Mouse (Mus musculus) T-helper 17 cell (primary cell): ENCODE measurements at regions not wholly inside any gene's neighbourhood (a gene's known extent, or its start where the extent isn't known, plus 50 kb on each side); places are given as distances from the start of the nearest gene placed in this dataset.

Source experiments
- in situ Hi-C, 2 experiments: fragments of 300-600 bp; cut with MboI, MseI; formaldehyde crosslinking; loops; 1 replicate in 1 of 2; 2 replicates in 1 of 2; pipeline ENCODE4 v1.15.1; 2025; ENCODE audit warnings: high pct_unique_total_duplicates in 2 of 2

- in situ Hi-C loops: no loop called here
Measured at GRCm38 (mm10) chr10:39221028-39221427, 57.4 kb upstream of the Ccn6 start.

GRCm38 (mm10) chr10:39219366-39219765 is 55.8 kb upstream of the Ccn6 start:
- in situ Hi-C loops: no loop called here

- in situ Hi-C loops: no loop called here
Measured at GRCm38 (mm10) chr10:39218151-39218550, 54.6 kb upstream of the Ccn6 start.

- in situ Hi-C loops: no loop called here
Measured at GRCm38 (mm10) chr10:39216142-39216904, 52.7 kb upstream of the Ccn6 start.

GRCm38 (mm10) chr10:39214563-39214962 is 51.0 kb upstream of the Ccn6 start:
- in situ Hi-C loops: no loop called here
